Mouse (Mus musculus): ENCODE measurements around the gene Uts2r.

The Uts2r gene

DNA sequence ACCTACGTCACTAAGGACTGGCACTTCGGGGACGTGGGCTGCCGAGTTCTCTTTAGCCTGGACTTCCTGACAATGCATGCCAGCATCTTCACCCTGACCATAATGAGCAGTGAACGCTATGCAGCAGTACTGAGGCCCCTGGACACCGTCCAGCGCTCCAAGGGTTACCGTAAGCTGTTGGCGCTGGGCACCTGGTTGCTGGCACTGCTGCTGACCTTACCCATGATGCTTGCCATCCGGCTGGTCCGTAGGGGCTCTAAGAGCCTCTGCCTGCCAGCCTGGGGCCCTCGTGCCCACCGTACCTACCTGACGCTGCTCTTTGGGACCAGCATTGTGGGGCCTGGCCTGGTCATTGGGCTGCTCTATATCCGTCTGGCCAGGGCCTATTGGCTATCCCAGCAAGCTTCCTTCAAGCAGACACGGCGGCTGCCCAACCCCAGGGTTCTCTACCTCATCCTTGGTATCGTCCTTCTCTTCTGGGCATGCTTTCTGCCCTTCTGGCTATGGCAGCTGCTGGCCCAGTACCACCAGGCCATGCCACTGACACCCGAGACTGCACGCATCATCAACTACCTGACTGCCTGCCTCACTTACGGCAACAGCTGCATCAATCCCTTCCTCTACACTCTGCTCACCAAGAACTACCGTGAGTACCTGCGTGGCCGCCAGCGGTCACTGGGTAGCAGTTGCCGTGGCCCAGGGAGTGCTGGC lies 720 bp downstream of the Uts2r start:
- no peak for DNase-seq (ENCODE audit: low read depth, low spot score)

DNA sequence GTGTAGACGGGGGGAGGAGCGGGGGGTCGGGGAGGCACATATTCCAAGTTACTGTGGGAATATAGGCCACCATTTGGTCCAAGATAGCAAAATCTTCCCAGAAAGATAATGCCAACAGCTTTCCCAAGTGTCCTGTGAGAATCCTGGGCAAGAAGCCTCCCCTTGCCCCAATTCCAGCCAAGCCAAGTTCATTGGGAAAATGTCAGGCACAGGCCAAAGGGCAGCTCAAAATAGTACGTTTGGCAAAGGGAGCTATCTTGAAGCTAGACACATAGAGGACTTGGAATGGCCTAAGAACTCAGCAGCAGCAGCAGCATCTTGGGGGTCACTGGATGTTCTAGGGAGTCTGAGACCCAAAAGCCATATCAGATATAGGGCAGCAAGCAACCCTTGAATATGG lies 3.7 kb downstream of the Uts2r start:
- DNase-seq (ENCODE audit: low read depth, low spot score): no peak

DNA sequence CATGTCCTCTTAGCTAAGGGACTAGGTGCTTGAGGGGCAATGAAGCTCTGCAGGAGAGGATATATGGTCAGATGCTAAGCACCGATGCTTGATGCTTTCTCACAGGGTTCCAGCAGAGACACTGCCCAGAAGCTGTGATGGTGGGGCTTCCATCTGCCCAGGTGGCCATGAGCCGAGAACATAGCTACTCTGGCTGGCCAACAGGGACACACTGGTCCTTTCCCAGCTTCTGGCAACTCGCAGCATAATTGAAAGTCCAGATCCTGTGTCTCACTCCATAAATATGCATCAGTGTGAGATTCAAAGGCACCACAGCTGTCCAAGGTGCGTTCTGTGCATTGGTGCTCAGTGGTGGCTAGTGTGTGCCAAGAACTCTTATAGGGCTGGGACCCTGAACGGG lies 13.1 kb downstream of the Uts2r start:
- DNase-seq (ENCODE audit: low read depth, low spot score): no peak

DNA sequence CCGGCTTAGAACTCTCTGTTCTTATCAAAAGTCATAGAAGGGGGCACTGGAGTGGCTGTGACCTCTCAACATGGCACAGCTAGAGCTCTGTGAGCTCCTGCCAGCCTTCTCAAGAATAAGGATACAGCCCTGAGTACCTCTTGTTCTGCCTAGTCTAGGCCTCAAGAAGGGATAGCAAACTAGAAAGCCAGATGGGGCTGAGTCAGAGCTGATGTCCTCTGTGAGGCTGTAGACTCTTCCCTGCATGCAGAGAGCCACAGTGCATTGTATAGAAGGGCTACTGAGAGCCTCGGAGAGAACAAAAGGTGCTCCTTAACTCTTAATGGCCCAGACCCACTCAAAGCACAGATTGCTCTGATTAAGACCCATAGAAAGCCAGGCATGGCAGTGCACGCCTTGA lies 14.2 kb downstream of the Uts2r start:
- peak; percentile 45 for DNase-seq (ENCODE audit: low read depth, low spot score)

GRCm38 (mm10) chr11:121176285-121177270 lies 16.5 kb downstream of the Uts2r start:
- DNase-seq (ENCODE audit: low read depth, low spot score): peak; percentile 79

DNA sequence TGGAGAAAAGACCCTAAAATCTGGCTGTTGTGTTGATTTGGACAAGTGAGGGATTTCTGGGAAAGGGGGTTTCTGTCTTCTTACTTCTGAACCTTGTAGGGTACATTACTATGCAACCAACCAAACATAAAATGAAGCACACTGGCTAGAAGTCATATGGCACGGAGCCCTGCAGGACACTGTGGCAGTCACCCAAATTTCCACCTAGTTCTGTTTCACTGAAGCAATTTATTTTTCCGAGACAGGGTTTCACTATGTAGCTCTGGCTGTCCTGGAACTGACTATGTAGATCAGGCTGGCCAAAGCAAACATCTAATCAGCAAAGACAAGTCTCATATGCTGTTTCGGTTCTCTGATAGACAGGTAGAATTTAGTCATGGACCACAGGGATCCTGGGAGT lies 29.6 kb downstream of the Uts2r start:
- no peak for DNase-seq (ENCODE audit: low read depth, low spot score)

GRCm38 (mm10) chr11:121192742-121193141 lies 32.7 kb downstream of the Uts2r start:
- DNase-seq (ENCODE audit: low read depth, low spot score): no peak

DNA sequence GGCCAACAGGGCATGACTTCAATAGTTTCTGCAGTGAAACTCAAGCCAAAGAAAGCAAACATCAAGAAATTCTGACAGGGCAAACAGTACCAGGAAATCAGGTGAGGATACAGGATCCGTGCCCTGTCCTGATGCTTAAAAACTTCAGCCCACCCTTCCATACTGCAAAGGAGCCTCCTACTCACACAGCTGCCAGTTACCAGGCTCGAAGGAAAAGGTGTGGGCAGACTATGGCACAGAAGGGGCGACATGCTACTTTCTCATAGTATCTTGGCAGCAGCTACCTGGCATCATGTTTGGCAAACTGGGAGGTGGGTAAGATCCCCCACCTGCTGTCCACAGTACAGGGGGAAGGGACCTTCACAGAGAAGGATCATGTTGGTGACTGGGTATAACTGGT lies 33.3 kb downstream of the Uts2r start:
- DNase-seq (ENCODE audit: low read depth, low spot score): no peak

DNA sequence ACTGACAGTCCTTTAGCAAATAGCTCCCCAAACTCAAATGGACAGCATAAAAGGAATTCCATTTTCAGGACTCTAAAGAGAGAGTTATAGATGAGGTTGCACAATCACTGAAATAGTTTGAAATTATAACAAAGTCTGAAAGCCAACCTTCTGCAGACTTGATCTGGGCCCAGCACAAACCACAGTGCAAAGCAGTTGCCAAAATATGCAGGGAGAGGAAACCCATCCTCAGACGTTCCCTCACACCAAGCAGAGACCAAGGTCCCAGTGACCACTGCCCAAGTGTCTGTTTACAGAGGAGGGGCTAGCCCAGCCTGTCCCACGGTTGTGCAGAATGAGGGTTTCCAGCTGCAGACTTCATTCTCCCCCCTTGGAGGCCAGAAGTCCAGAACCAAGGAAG lies 38.6 kb downstream of the Uts2r start:
- DNase-seq (ENCODE audit: low read depth, low spot score): no peak

DNA sequence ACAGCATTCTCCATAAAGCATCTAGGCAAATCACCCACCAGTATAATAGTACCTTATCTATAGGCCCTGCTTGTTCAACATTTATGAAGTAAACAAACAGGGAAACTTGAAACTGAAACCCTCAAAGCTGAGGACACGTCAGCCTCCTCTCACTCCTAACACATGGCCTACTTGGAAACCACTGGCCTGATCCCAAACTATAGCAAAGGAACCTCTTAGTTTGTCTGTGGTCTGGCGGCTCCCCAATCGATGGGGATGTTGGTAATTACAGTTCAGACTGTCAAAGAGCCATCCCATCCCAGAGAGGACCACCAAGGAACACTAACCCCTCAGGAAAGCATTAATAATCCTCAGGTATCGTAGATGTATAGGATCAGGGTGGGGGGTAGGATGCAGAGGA lies 39.8 kb downstream of the Uts2r start:
- no peak for DNase-seq (ENCODE audit: low read depth, low spot score)

DNA sequence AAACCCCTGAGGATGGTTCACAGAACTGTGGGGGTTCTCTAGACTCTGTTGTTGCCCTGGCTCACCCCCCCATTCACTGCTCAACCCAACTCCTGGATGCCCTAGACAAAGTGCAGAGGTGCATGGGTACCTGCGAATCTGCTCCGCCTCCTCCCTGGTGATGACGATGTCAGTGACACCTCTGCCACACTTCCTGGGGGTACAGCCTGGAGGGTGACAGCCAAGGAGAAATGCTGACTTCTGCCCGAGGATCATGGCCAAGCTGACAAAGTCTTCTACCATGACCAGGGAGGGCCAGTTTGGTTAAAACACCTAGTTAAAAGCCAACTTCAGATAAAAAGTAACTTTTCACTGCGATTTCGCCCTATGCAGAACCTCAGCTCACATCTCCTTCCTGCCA lies 40.7 kb downstream of the Uts2r start:
- DNase-seq (ENCODE audit: low read depth, low spot score): no peak

GRCm38 (mm10) chr11:121201436-121202198 lies 41.5 kb downstream of the Uts2r start:
- DNase-seq (ENCODE audit: low read depth, low spot score): peak; percentile 72

DNA sequence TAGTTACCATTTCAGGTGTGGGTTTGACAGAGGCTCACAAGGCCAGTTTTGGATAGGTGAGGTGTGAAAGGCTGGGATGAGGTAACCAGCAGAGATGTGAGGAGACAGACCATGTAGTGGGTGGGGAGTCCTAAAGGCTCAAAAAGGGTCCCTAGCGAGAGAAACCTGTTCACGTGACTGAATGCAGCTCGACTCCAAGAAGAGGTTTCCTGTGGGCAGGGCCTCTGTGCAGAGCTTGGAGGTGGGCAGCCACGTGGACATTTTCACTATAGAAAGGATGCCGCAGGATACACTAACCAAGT lies 43.7 kb downstream of the Uts2r start:
- DNase-seq (ENCODE audit: low read depth, low spot score): no peak

DNA sequence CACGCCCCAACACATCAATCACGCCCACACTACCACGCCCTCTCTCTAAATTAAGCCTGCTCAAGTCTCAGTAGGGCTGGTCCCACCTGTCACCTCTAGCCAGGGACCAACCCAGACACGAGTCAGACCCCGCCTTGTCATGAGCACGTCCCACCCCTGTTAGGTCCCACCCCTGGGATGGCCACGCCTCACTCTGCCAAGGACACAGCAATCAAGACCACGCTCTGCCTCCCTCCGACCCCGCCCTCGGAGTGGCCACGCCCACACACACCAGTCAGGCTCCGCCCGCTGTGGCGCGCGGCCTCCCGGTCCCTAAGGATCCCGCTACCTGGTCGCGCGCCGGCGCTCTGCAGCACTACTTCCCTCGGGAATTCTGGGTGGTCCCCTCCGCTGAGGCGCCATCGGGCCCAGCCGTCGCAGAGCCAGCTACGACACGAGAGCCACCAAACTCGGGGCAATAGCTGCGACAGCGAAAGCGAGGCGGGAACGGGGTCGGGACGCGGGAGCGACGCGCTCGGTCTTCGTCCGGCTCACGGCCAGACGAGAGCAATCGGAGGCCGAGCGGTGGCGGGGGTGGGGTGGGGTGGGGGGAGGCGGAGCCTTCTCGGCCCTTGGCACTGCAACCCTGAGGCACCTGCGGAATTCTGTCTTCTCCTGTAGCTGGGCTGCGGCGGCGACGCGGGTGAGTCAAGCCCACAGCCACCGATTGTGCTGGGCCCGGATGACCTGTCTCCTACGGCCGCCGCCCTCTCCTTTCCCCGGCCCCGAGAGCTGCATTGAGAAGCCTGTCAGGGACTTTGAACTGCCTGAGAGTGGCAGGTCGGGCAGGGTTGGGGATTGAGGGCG lies 44.3 kb downstream of the Uts2r start, which contains the start of the genes Hexdc and Ogfod3:
Gene Hexdc, plus strand, starts transcription at position 273 of the 846 bp plus-strand sequence.
Gene Ogfod3, minus strand, starts transcription at position 551 of the 846 bp plus-strand sequence.
- peak; percentile 99 for DNase-seq (ENCODE audit: low read depth, low spot score)
